Mouse (Mus musculus): ENCODE measurements at regions not wholly inside any gene's neighbourhood (a gene's known extent, or its start where the extent isn't known, plus 50 kb on each side); places are given as distances from the start of the nearest gene placed in this dataset.

- 77% methylated on average over 2 of the region's 2 CpGs for WGBS
These were observed 105.4 kb upstream of the Mroh9 start for GRCm38 (mm10) chr1:163190841-163191240.

DNA sequence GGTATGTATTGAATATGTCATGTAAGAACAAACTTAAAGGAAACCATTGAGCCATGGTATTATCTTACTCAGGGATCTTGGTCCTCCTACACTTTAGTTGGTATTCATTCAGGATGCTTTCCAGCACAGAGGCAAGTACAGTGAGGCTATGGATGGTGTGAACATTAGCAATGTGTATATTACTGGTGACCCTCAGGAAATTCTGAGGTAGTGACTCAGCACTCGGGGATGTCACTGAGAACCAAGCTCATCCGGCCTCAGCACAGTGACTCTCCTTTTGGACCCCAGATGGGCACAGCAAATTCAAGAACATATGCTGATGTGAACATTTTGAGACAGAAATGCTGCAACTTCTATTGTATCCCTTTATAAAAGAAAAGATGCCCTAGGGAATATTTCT lies 96.4 kb upstream of the Mroh9 start:
- DNase-seq (ENCODE audit: low spot score) (no peak), ATAC-seq (no peak)
- no peaks in the 10 kb centered on the region for H3K36me3 ChIP-seq (ENCODE audit: control insufficient read depth, insufficient read depth, low read length)
- H3K9ac ChIP-seq (ENCODE audit: low read length): no peak overlapping the region
- no peak overlapping the region for H3K4me2 ChIP-seq (ENCODE audit: low read length)
- no peaks in the 10 kb centered on the region for H3K9me3 ChIP-seq (replicated peaks; ENCODE audit: control insufficient read depth, low read length)
- no peak overlapping the region for H3K27ac ChIP-seq (ENCODE audit: low read depth, low read length)
- 82% methylated on average over 2 of the region's 2 CpGs for WGBS
- H3K4me3 ChIP-seq (ENCODE audit: low read depth, low read length): no peak overlapping the region
- no peaks in the 10 kb centered on the region for H3K4me1 ChIP-seq (ENCODE audit: control insufficient read depth, insufficient read depth, low read length)
- no peaks in the 10 kb centered on the region for H3K27me3 ChIP-seq (replicated peaks; ENCODE audit: control insufficient read depth, insufficient read depth, low read length)

More at GRCm38 (mm10) chr1:163190841-163191240, 105.4 kb upstream of the Mroh9 start:
- no peak overlapping the region for H3K4me3 ChIP-seq (ENCODE audit: low read depth, low read length)
- no peak overlapping the region for H3K4me2 ChIP-seq (ENCODE audit: low read length)
- no peaks in the 10 kb centered on the region for H3K4me1 ChIP-seq (ENCODE audit: control insufficient read depth, insufficient read depth, low read length)
- H3K36me3 ChIP-seq (ENCODE audit: control insufficient read depth, insufficient read depth, low read length): no peaks in the 10 kb centered on the region
- ATAC-seq (no peak), DNase-seq (ENCODE audit: low spot score) (no peak)
- H3K27me3 ChIP-seq (replicated peaks; ENCODE audit: control insufficient read depth, insufficient read depth, low read length): no peaks in the 10 kb centered on the region
- H3K9ac ChIP-seq (ENCODE audit: low read length): no peak overlapping the region
- no peak overlapping the region for H3K27ac ChIP-seq (ENCODE audit: low read depth, low read length)
- H3K9me3 ChIP-seq (replicated peaks; ENCODE audit: control insufficient read depth, low read length): no peaks in the 10 kb centered on the region

DNA sequence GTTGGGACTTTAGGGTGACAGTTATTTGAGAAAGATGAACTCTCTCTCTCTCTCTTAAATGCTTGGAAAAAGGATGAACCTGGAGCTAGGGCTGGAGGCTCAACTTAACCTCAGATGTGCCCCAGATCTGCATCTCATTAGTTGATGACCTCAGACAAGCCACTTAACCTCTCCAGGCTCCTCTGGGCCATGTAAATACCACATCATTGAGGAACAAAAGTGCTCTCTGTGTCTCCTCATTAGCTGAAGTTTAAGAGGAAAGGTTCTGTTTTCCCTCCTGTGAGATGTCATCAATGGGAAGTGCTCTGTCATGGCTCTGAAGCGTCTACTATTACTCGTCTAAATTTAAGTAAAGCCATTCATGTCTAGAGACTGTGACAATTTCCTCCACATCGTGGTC lies 91.5 kb upstream of the Mroh9 start:
- 48% methylated on average over 3 of the region's 3 CpGs for WGBS
- DNase-seq (ENCODE audit: low spot score) (no peak), ATAC-seq (no peak)
- no peak overlapping the region for H3K9ac ChIP-seq (ENCODE audit: low read length)
- no peak overlapping the region for H3K4me2 ChIP-seq (ENCODE audit: low read length)
- no peaks in the 10 kb centered on the region for H3K4me1 ChIP-seq (ENCODE audit: control insufficient read depth, insufficient read depth, low read length)
- H3K4me3 ChIP-seq (ENCODE audit: low read depth, low read length): no peak overlapping the region
- H3K27ac ChIP-seq (ENCODE audit: low read depth, low read length): no peak overlapping the region
- no peaks in the 10 kb centered on the region for H3K36me3 ChIP-seq (ENCODE audit: control insufficient read depth, insufficient read depth, low read length)
- H3K27me3 ChIP-seq (replicated peaks; ENCODE audit: control insufficient read depth, insufficient read depth, low read length): no peaks in the 10 kb centered on the region
- H3K9me3 ChIP-seq (replicated peaks; ENCODE audit: control insufficient read depth, low read length): no peaks in the 10 kb centered on the region

- no peaks in the 10 kb centered on the region for H3K4me1 ChIP-seq (ENCODE audit: control insufficient read depth, insufficient read depth, low read length)
- H3K9ac ChIP-seq (ENCODE audit: low read length): no peak overlapping the region
- 0 out of 2 replicates have a peak, but pooled peaks cover 2% of the 10 kb centered on the region for H3K9me3 ChIP-seq (replicated peaks; ENCODE audit: control insufficient read depth, low read length)
- ATAC-seq (no peak), DNase-seq (ENCODE audit: low spot score) (no peak)
- no peak overlapping the region for H3K4me2 ChIP-seq (ENCODE audit: low read length)
- no peaks in the 10 kb centered on the region for H3K27me3 ChIP-seq (replicated peaks; ENCODE audit: control insufficient read depth, insufficient read depth, low read length)
- H3K4me3 ChIP-seq (ENCODE audit: low read depth, low read length): no peak overlapping the region
- no peak overlapping the region for H3K27ac ChIP-seq (ENCODE audit: low read depth, low read length)
- no peaks in the 10 kb centered on the region for H3K36me3 ChIP-seq (ENCODE audit: control insufficient read depth, insufficient read depth, low read length)
These were observed 81.6 kb upstream of the Mroh9 start for GRCm38 (mm10) chr1:163167051-163167450.

GRCm38 (mm10) chr1:163163636-163164035 lies 78.2 kb upstream of the Mroh9 start:
- ATAC-seq (no peak), DNase-seq (ENCODE audit: low spot score) (no peak)
- no peaks in the 10 kb centered on the region for H3K36me3 ChIP-seq (ENCODE audit: control insufficient read depth, insufficient read depth, low read length)
- H3K9me3 ChIP-seq (replicated peaks; ENCODE audit: control insufficient read depth, low read length): no peaks in the 10 kb centered on the region
- H3K27ac ChIP-seq (ENCODE audit: low read depth, low read length): no peak overlapping the region
- H3K4me2 ChIP-seq (ENCODE audit: low read length): no peak overlapping the region
- H3K27me3 ChIP-seq (replicated peaks; ENCODE audit: control insufficient read depth, insufficient read depth, low read length): no peaks in the 10 kb centered on the region
- no peak overlapping the region for H3K4me3 ChIP-seq (ENCODE audit: low read depth, low read length)
- no peaks in the 10 kb centered on the region for H3K4me1 ChIP-seq (ENCODE audit: control insufficient read depth, insufficient read depth, low read length)
- H3K9ac ChIP-seq (ENCODE audit: low read length): no peak overlapping the region
- WGBS: 20% methylated on average over 2 of the region's 2 CpGs

DNA sequence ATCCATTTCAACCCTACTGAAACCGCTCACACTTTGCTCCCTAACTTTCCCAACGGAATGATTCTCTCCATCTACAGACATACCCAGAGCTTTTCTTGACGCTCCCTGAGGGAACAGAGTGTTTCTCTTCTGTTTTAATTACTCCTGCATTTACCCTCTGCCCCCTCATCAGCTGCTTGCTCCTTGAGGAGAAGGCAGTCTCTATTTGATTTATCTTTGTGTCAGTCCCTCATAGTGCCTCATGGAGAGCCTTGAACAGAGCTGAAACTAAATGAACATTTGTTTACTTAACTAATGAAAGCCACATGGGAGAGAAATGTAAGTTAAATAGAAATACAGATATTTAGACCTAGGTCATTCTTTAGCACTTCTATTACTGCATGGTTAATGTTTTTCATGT lies 74.4 kb upstream of the Mroh9 start:
- DNase-seq (ENCODE audit: low spot score) (no peak), ATAC-seq (no peak)
- Histone ChIP-seq H3K9me3 (replicated peaks; ENCODE audit: control insufficient read depth, low read length) (no peaks in the 10 kb centered on the region), H3K4me1 (ENCODE audit: control insufficient read depth, insufficient read depth, low read length) (no peaks in the 10 kb centered on the region), H3K4me3 (ENCODE audit: low read depth, low read length) (no peak overlapping the region), H3K36me3 (ENCODE audit: control insufficient read depth, insufficient read depth, low read length) (no peaks in the 10 kb centered on the region), H3K9ac (ENCODE audit: low read length) (no peak overlapping the region), H3K27ac (ENCODE audit: low read depth, low read length) (no peak overlapping the region), H3K4me2 (ENCODE audit: low read length) (no peak overlapping the region), H3K27me3 (replicated peaks; ENCODE audit: control insufficient read depth, insufficient read depth, low read length) (no peaks in the 10 kb centered on the region)
- WGBS: 80% methylated on average over 3 of the region's 3 CpGs

- Histone ChIP-seq H3K4me2 (ENCODE audit: low read length) (no peak overlapping the region), H3K9me3 (replicated peaks; ENCODE audit: control insufficient read depth, low read length) (no peaks in the 10 kb centered on the region), H3K4me3 (ENCODE audit: low read depth, low read length) (no peak overlapping the region), H3K27me3 (replicated peaks; ENCODE audit: control insufficient read depth, insufficient read depth, low read length) (no peaks in the 10 kb centered on the region), H3K36me3 (ENCODE audit: control insufficient read depth, insufficient read depth, low read length) (no peaks in the 10 kb centered on the region), H3K4me1 (ENCODE audit: control insufficient read depth, insufficient read depth, low read length) (no peaks in the 10 kb centered on the region), H3K27ac (ENCODE audit: low read depth, low read length) (no peak overlapping the region), H3K9ac (ENCODE audit: low read length) (no peak overlapping the region)
- 57% methylated on average over 5 of the region's 5 CpGs for whole genome bisulfite sequencing
- DNase-seq (ENCODE audit: low spot score): no peak
- ATAC-seq: no peak
These were observed 73.0 kb upstream of the Mroh9 start for GRCm38 (mm10) chr1:163158491-163158890.

GRCm38 (mm10) chr1:163150203-163150855 lies 64.9 kb upstream of the Mroh9 start:
- ATAC-seq (peak; percentile 99), DNase-seq (ENCODE audit: low spot score) (peak; percentile 95)
- WGBS: 28% methylated on average over 13 of the region's 13 CpGs
- no peak overlapping the region for H3K27ac ChIP-seq (ENCODE audit: low read depth, low read length)
- no peak overlapping the region for H3K4me3 ChIP-seq (ENCODE audit: low read depth, low read length)
- no peaks in the 10 kb centered on the region for H3K4me1 ChIP-seq (ENCODE audit: control insufficient read depth, insufficient read depth, low read length)
- H3K9ac ChIP-seq (ENCODE audit: low read length): peak overlapping the region; percentile 40; the same call in 1 of the 2 replicates
- no peaks in the 10 kb centered on the region for H3K36me3 ChIP-seq (ENCODE audit: control insufficient read depth, insufficient read depth, low read length)
- peak overlapping the region; percentile 44 for H3K4me2 ChIP-seq (ENCODE audit: low read length)
- H3K9me3 ChIP-seq (replicated peaks; ENCODE audit: control insufficient read depth, low read length): no peaks in the 10 kb centered on the region
- no peaks in the 10 kb centered on the region for H3K27me3 ChIP-seq (replicated peaks; ENCODE audit: control insufficient read depth, insufficient read depth, low read length)

DNA sequence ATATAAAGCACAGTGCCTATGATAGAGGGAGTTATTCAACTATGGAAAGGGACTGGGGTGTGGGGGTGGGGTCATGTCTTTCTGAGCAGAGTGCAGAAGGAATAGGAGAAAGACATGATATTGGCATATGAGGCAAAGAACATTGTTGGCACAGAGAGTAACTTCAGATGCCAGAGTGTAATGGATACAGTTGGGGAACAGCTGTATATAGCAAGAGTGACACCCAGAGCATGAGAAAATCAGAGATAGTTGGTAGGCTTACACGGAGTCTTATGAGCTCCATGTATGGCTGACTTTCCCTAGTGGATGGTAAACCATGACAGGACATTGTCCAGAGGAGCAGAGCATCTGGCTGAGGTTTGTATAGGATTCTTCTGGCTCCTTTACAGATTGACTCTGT lies 61.2 kb upstream of the Mroh9 start:
- WGBS: 85% methylated on average over 1 of the region's 1 CpGs
- H3K27ac ChIP-seq (ENCODE audit: low read depth, low read length): no peak overlapping the region
- ATAC-seq (no peak), DNase-seq (ENCODE audit: low spot score) (no peak)
- no peaks in the 10 kb centered on the region for H3K9me3 ChIP-seq (replicated peaks; ENCODE audit: control insufficient read depth, low read length)
- H3K4me1 ChIP-seq (ENCODE audit: control insufficient read depth, insufficient read depth, low read length): no peaks in the 10 kb centered on the region
- H3K4me2 ChIP-seq (ENCODE audit: low read length): no peak overlapping the region
- H3K27me3 ChIP-seq (replicated peaks; ENCODE audit: control insufficient read depth, insufficient read depth, low read length): no peaks in the 10 kb centered on the region
- no peak overlapping the region for H3K4me3 ChIP-seq (ENCODE audit: low read depth, low read length)
- no peak overlapping the region for H3K9ac ChIP-seq (ENCODE audit: low read length)
- no peaks in the 10 kb centered on the region for H3K36me3 ChIP-seq (ENCODE audit: control insufficient read depth, insufficient read depth, low read length)
